Mouse (Mus musculus) NIH3T3 (cell line): Measurements from ENCODE around the gene Gpr162.
"Not testable (repeated sequence)": the region's sequence is repeated elsewhere in the genome, so short reads cannot be mapped to it uniquely, and the experiment has no call there.

ENCODE experiments used
- DNase-seq: peaks from one replicate; pipeline ENCODE4 v3.0.0-alpha.2; 2012; ENCODE audit warnings: low read depth

Gene Gpr162

GRCm38 (mm10) chr6:124836411-124836810, 27.4 kb downstream of the Gpr162 start:
- DNase-seq: peak; percentile 55

GRCm38 (mm10) chr6:124835531-124835930, 28.3 kb downstream of the Gpr162 start:
- no peak for DNase-seq

GRCm38 (mm10) chr6:124834512-124835081, 29.2 kb downstream of the Gpr162 start:
- DNase-seq: no peak

GRCm38 (mm10) chr6:124831649-124832048, 32.1 kb downstream of the Gpr162 start:
- no peak for DNase-seq

GRCm38 (mm10) chr6:124831199-124831598, 32.6 kb downstream of the Gpr162 start:
- not testable (repeated sequence) for DNase-seq

- peak; percentile 96 for DNase-seq
Measured at GRCm38 (mm10) chr6:124829799-124830700, 33.7 kb downstream of the Gpr162 start.

GRCm38 (mm10) chr6:124828868-124829798, 34.6 kb downstream of the Gpr162 start, which contains the start of the genes Usp5 and Cdca3:
TSS of gene Usp5 (minus strand) at chr6:124829484.
TSS of gene Cdca3 (plus strand) at chr6:124829547.
- peak; percentile 100 for DNase-seq

- peak; percentile 91 for DNase-seq
Measured at GRCm38 (mm10) chr6:124828101-124828592, 35.6 kb downstream of the Gpr162 start.

GRCm38 (mm10) chr6:124822049-124822448, 41.7 kb downstream of the Gpr162 start:
- no peak for DNase-seq

- no peak for DNase-seq
Measured at GRCm38 (mm10) chr6:124820891-124821290, 42.9 kb downstream of the Gpr162 start.

GRCm38 (mm10) chr6:124817971-124818370, 45.8 kb downstream of the Gpr162 start:
- DNase-seq: no peak

- no peak for DNase-seq
Measured at GRCm38 (mm10) chr6:124817563-124817962, 46.2 kb downstream of the Gpr162 start.

- DNase-seq: no peak
Measured at GRCm38 (mm10) chr6:124817125-124817524, 46.7 kb downstream of the Gpr162 start.

- no peak for DNase-seq
Measured at GRCm38 (mm10) chr6:124816611-124817010, 47.2 kb downstream of the Gpr162 start.

GRCm38 (mm10) chr6:124814858-124815774, 48.7 kb downstream of the Gpr162 start:
- no peak for DNase-seq

GRCm38 (mm10) chr6:124814448-124814847, 49.3 kb downstream of the Gpr162 start:
- no peak for DNase-seq

- DNase-seq: peak; percentile 97
Measured at GRCm38 (mm10) chr6:124813933-124814332, 49.9 kb downstream of the Gpr162 start, which contains the start of gene Tpi1. TSS of gene Tpi1 (minus strand) at chr6:124814296.

- peak; percentile 83 for DNase-seq
Measured at GRCm38 (mm10) chr6:124813496-124813895, 50.3 kb downstream of the Gpr162 start.

- DNase-seq: no peak
Measured at GRCm38 (mm10) chr6:124812848-124813247, 50.9 kb downstream of the Gpr162 start.

GRCm38 (mm10) chr6:124811701-124812560, 51.9 kb downstream of the Gpr162 start:
- DNase-seq: no peak
